Mouse (Mus musculus): ENCODE data around the gene Ywhag. TPM values are rescaled to one million over a fixed set of nuclear protein-coding genes. Genes with fewer than 3 reads are reported as not detected.

The Ywhag gene
- polyA plus RNA-seq, 1 experiment from 2014 or later = 154 TPM

DNA sequence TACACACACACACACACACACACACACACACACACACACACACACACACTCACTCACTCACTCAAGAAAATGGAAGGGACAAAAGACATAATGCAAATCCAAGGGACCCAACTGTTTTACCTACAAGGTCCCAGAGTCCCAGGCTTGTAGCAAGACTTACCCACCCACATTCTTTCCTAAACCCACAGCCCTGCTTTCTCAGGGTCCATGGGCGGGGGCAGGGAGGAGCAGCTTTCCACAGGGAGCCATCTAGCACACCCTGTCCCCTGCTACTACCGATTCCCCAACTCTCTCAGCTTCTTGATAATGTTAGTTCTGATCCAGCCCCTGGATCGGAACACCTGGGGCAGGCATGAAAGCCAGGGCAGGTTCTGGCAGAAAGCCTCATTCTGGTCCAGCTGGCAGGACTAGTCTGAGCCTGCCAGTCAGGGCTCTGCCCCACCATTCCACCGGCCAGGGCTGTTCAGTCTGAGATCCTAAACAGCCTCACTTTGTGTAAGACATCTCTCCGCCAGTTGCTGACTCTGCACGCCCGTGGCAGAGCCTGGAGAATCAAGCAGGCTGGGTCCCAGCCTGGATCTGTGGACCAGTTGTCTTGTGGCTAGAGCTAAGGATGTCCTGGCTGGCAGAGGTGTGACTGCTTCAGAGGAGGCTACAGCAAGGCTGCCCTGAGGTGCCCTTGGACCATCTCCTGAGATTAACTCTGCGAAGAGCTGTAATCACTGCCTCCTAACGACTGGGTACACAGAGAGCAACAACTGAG, 41.6 kb downstream of the Ywhag start:
- H3K27me3 ChIP-seq (replicated peaks) = peaks cover 6% of the 10 kb centered on the region
- H3K4me3 ChIP-seq (replicated peaks) = no peak overlapping the region
- H3K27ac ChIP-seq = no peak overlapping the region
- H3K4me2 ChIP-seq (replicated peaks) = no peak overlapping the region
- H3K36me3 ChIP-seq = no peaks in the 10 kb centered on the region
- H3K9ac ChIP-seq = no peak overlapping the region
- no peak for ATAC-seq
- H3K4me1 ChIP-seq (replicated peaks) = peaks cover 8% of the 10 kb centered on the region
- H3K9me3 ChIP-seq = no peaks in the 10 kb centered on the region
- WGBS = 41% methylated on average over 9 of the region's 9 CpGs

DNA sequence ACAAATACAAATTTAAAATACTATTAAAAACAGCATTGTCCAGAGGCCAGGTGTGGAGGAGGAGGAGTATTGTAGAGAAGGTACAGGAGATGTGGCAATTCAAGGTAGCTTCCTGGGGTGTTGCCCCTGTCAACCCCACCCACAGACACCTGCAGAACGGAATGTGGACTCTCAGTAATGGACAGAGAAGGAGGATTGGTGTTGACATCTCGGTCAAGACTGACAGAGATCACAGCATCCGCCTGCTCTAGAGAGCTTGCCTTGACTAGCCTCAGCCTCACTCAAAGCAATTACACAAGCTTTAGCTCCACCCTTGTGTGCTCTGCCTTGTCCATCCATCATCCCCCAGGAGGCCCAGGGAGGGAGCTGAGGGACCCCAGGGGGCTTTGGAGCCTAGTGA, 43.5 kb downstream of the Ywhag start:
- no peaks in the 10 kb centered on the region for H3K36me3 ChIP-seq
- no peak overlapping the region for H3K9ac ChIP-seq
- H3K27ac ChIP-seq = no peak overlapping the region
- peaks cover 6% of the 10 kb centered on the region for H3K27me3 ChIP-seq (replicated peaks)
- ATAC-seq = no peak
- no peaks in the 10 kb centered on the region for H3K9me3 ChIP-seq
- 42% methylated on average over 3 of the region's 3 CpGs for WGBS
- peaks cover 8% of the 10 kb centered on the region for H3K4me1 ChIP-seq (replicated peaks)
- no peak overlapping the region for H3K4me2 ChIP-seq (replicated peaks)
- H3K4me3 ChIP-seq (replicated peaks) = no peak overlapping the region

DNA sequence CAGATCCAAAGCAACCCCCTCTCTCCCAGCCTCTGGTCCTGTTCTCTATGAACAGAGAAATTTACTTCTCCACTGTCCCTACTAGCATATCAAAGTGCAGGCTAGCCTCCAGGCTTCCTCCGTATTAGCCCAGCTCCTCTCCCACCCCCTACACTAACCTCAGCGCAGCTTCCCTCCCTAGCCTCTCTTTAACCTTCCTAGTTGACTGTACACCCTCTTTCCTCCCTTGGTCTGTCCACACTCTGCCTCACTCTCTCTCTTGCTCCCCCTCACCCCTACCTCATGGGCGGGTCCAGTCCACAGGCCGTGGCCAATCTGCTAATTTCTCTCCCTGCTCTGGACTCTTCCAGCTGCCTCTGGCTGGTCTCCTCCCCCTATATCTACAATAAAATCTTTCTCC, 44.1 kb downstream of the Ywhag start:
- Histone ChIP-seq H3K9ac (no peak overlapping the region), H3K9me3 (no peaks in the 10 kb centered on the region), H3K4me2 (replicated peaks) (no peak overlapping the region), H3K4me1 (replicated peaks) (peaks cover 8% of the 10 kb centered on the region), H3K4me3 (replicated peaks) (no peak overlapping the region), H3K27ac (no peak overlapping the region), H3K27me3 (replicated peaks) (peaks cover 6% of the 10 kb centered on the region), H3K36me3 (no peaks in the 10 kb centered on the region)
- 52% methylated on average over 4 of the region's 4 CpGs for WGBS
- no peak for ATAC-seq

DNA sequence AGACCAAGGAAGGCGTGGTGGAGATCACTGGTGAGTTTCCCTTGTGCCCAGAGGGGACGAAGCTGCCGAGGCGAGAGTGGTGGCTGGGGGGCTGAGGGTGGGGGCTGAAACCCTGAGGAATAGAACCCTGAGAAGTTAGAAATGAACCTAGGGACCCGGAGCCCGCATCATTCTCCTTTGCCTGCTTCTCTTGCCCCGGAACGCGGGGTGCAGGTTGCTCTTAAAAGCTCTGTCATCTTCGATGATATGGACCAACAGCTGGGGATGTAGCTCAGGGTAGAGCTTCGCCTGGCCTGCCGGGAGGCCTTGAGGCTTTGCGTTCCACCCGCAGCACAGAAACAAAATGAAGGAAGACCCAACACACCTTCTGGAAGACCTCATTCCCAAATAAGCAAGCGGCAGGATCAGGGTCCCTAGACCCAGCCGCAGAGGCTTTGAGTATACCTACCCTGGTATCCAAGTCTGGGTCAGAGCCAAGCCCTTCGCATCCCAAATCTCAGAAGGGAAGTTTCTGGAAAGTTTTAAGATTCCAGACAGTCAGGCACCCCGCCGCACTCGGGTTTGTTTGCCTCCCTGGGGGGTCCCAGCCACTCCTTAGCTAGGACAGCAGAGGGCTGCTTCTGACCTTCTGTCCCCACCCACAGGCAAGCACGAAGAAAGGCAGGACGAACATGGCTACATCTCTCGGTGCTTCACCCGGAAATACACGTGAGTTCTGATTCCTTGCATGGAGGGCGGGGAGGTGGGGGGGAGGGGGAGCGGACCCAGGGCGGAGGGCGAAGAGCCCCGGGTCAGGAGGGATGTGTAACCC, 45.8 kb downstream of the Ywhag start:
- peak overlapping the region; percentile 36 for H3K4me3 ChIP-seq (replicated peaks)
- peak overlapping the region; percentile 37 for H3K9ac ChIP-seq
- 0 out of 2 replicates have a peak overlapping the region, but pooled peaks have one; percentile 15 for H3K27ac ChIP-seq
- no peaks in the 10 kb centered on the region for H3K9me3 ChIP-seq
- H3K36me3 ChIP-seq = no peaks in the 10 kb centered on the region
- ATAC-seq = peak; percentile 26; the same call in 1 of the 2 replicates
- H3K4me2 ChIP-seq (replicated peaks) = peak overlapping the region; percentile 56
- H3K4me1 ChIP-seq (replicated peaks) = peaks cover 8% of the 10 kb centered on the region
- WGBS = 2% methylated on average over 30 of the region's 30 CpGs
- peaks cover 6% of the 10 kb centered on the region for H3K27me3 ChIP-seq (replicated peaks)

GRCm38 (mm10) chr5:135887675-135888102, 46.7 kb downstream of the Ywhag start, which contains the start of gene Hspb1:
Gene Hspb1 (plus strand): TSS chr5:135887919.
- H3K4me2 ChIP-seq (replicated peaks) = peak within 1 kb of the TSS; percentile 69
- H3K9ac ChIP-seq = peak within 1 kb of the TSS; percentile 37
- peak; percentile 76 for ATAC-seq
- H3K4me1 ChIP-seq (replicated peaks) = peaks cover 8% of the 10 kb centered on the region
- 0 out of 2 replicates have a peak within 1 kb of the TSS, but pooled peaks have one; percentile 15 for H3K27ac ChIP-seq
- no peaks in the 10 kb centered on the region for H3K9me3 ChIP-seq
- H3K27me3 ChIP-seq (replicated peaks) = peaks cover 6% of the 10 kb centered on the region
- H3K4me3 ChIP-seq (replicated peaks) = peak within 1 kb of the TSS; percentile 36
- under 1% methylated on average over 24 of the region's 24 CpGs for WGBS
- H3K36me3 ChIP-seq = no peaks in the 10 kb centered on the region

GRCm38 (mm10) chr5:135884641-135885040, 49.8 kb downstream of the Ywhag start:
- H3K27ac ChIP-seq = no peak overlapping the region
- peaks cover 12% of the 10 kb centered on the region for H3K4me1 ChIP-seq (replicated peaks)
- no peak overlapping the region for H3K4me3 ChIP-seq (replicated peaks)
- H3K36me3 ChIP-seq = no peaks in the 10 kb centered on the region
- no peak overlapping the region for H3K4me2 ChIP-seq (replicated peaks)
- no peak for ATAC-seq
- no peak overlapping the region for H3K9ac ChIP-seq
- H3K9me3 ChIP-seq = no peaks in the 10 kb centered on the region
- H3K27me3 ChIP-seq (replicated peaks) = peaks cover 6% of the 10 kb centered on the region
- 68% methylated on average over 6 of the region's 6 CpGs for WGBS

DNA sequence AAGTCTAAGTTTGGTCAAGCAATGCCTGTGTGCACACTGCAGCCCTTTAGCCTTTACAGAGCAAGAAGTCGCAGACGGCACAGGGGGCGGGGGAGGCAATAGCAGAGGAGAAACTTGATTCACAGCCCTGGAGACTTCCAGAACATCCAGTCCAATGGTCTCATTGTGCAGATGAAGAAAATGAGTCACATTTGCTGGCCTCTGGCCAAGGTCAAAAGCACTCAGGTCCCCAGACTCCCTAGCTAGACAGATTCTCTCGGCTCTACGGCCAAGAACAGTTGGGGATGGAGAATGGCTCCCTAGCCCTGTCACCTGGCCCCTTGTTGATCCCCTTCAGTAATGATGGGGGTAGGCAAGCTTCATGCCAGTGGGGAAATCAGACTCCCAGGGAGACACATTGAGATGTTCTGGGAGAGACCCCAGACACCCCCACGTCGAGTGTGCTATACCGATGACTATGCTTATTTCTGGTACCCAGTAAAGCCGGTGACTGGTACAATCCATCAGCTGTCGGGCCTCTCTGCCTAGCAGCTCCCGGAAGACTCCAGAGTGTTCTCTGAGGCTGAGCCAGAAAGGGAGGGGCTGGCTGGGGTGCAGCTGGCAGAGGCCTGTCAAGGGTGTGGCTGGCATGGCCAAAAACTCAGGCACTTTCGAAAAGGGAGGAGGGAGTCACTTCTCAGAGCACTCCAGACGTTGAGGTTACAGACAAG, 54.8 kb downstream of the Ywhag start:
- H3K27ac ChIP-seq = no peak overlapping the region
- H3K27me3 ChIP-seq (replicated peaks) = no peaks in the 10 kb centered on the region; the same call in 1 of the 2 replicates
- no peaks in the 10 kb centered on the region for H3K9me3 ChIP-seq
- WGBS = 31% methylated on average over 13 of the region's 13 CpGs
- H3K36me3 ChIP-seq = no peaks in the 10 kb centered on the region
- no peak overlapping the region for H3K4me2 ChIP-seq (replicated peaks)
- no peak overlapping the region for H3K9ac ChIP-seq
- no peak overlapping the region for H3K4me3 ChIP-seq (replicated peaks)
- peaks cover 16% of the 10 kb centered on the region for H3K4me1 ChIP-seq (replicated peaks)
- ATAC-seq = peak; percentile 33; the same call in 1 of the 2 replicates

- peak overlapping the region; percentile 63 for H3K4me2 ChIP-seq (replicated peaks)
- H3K36me3 ChIP-seq = no peaks in the 10 kb centered on the region
- H3K4me3 ChIP-seq (replicated peaks) = peak overlapping the region; percentile 37
- ATAC-seq = peak; percentile 52; the same call in 1 of the 2 replicates
- peak overlapping the region; percentile 49 for H3K9ac ChIP-seq
- no peak overlapping the region for H3K27ac ChIP-seq
- WGBS = 2% methylated on average over 16 of the region's 16 CpGs
- H3K27me3 ChIP-seq (replicated peaks) = peaks cover 5% of the 10 kb centered on the region; the same call in 1 of the 2 replicates
- H3K4me1 ChIP-seq (replicated peaks) = peaks cover 22% of the 10 kb centered on the region
- H3K9me3 ChIP-seq = no peaks in the 10 kb centered on the region
Measured at GRCm38 (mm10) chr5:135877831-135878231, 56.6 kb downstream of the Ywhag start.

- no peak for ATAC-seq
- peaks cover 6% of the 10 kb centered on the region; the same call in 1 of the 2 replicates for H3K27me3 ChIP-seq (replicated peaks)
- H3K4me1 ChIP-seq (replicated peaks) = peaks cover 23% of the 10 kb centered on the region
- WGBS = 12% methylated on average over 8 of the region's 8 CpGs
- H3K9ac ChIP-seq = no peak overlapping the region
- H3K4me2 ChIP-seq (replicated peaks) = peak overlapping the region; percentile 63
- H3K9me3 ChIP-seq = no peaks in the 10 kb centered on the region
- H3K27ac ChIP-seq = no peak overlapping the region
- no peaks in the 10 kb centered on the region for H3K36me3 ChIP-seq
- no peak overlapping the region for H3K4me3 ChIP-seq (replicated peaks)
Measured at GRCm38 (mm10) chr5:135877180-135877579, 57.2 kb downstream of the Ywhag start.

DNA sequence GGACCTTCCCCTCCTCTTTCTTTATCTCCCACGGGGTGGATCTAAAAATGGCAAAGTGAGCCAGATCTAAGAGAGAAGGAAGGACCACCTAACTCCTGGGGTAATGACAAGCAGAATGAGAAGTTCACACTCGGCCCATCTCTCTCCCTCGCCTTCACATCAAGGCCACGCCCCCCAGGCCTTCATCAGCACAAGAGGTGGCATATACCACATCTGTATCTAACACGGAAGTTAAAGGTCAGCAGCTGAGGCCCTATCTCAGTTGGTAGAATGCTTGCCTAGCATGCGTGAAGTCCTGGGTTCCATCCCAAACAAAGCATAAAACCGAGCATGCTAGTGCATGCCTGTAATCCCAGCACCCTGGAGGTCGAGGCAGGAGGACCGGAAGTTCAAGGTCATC, 60.7 kb downstream of the Ywhag start:
- no peaks in the 10 kb centered on the region for H3K36me3 ChIP-seq
- no peak overlapping the region for H3K27ac ChIP-seq
- H3K9me3 ChIP-seq = no peaks in the 10 kb centered on the region
- H3K27me3 ChIP-seq (replicated peaks) = peaks cover 31% of the 10 kb centered on the region
- 53% methylated on average over 9 of the region's 9 CpGs for WGBS
- no peak overlapping the region for H3K4me2 ChIP-seq (replicated peaks)
- H3K9ac ChIP-seq = no peak overlapping the region
- no peak overlapping the region for H3K4me3 ChIP-seq (replicated peaks)
- peaks cover 16% of the 10 kb centered on the region for H3K4me1 ChIP-seq (replicated peaks)
- ATAC-seq = no peak

DNA sequence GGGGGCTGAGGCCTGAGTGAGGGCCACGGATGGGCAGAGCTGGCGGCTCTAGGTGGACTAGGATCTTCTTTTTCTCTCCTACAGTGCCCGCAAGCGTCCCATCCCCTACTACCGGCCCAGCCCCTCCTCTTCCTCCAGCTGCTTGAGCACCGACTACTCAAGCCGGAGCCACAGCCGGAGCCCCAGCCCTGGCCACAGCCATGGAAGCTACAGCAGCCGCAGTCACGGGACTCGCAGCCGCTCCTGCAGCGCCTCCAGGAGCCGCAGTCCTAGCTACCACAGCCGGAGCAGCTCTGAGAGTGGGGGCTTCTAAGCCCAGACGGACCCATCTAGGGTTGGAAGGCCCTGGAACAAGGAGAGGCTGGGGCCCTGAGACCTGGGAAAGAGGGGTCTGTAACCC, 61.4 kb downstream of the Ywhag start:
- peak overlapping the region; percentile 39 for H3K4me2 ChIP-seq (replicated peaks)

GRCm38 (mm10) chr5:135870505-135870904, 63.9 kb downstream of the Ywhag start:
- no peak overlapping the region for H3K9ac ChIP-seq
- H3K9me3 ChIP-seq = no peaks in the 10 kb centered on the region
- no peak overlapping the region for H3K4me3 ChIP-seq (replicated peaks)
- no peak overlapping the region for H3K4me2 ChIP-seq (replicated peaks)
- peaks cover 21% of the 10 kb centered on the region for H3K4me1 ChIP-seq (replicated peaks)
- ATAC-seq = no peak
- no peaks in the 10 kb centered on the region for H3K36me3 ChIP-seq
- WGBS = 78% methylated on average over 5 of the region's 5 CpGs
- H3K27me3 ChIP-seq (replicated peaks) = peaks cover 53% of the 10 kb centered on the region
- no peak overlapping the region for H3K27ac ChIP-seq

More for the DNA sequence above, 61.4 kb downstream of the Ywhag start:
- Histone ChIP-seq H3K9me3 (no peaks in the 10 kb centered on the region), H3K36me3 (no peaks in the 10 kb centered on the region), H3K27me3 (replicated peaks) (peaks cover 39% of the 10 kb centered on the region), H3K9ac (0 out of 2 replicates have a peak overlapping the region, but pooled peaks have one; percentile 2), H3K4me3 (replicated peaks) (no peak overlapping the region), H3K4me1 (replicated peaks) (peaks cover 23% of the 10 kb centered on the region), H3K27ac (no peak overlapping the region)
- 0 out of 2 replicates have a peak, but pooled peaks have one; percentile 24 for ATAC-seq
- WGBS = 19% methylated on average over 14 of the region's 16 CpGs

Data from intestine, embryonic 15.5 days (tissue).